Mouse (Mus musculus): ENCODE results near the gene Bckdha. TPM values are rescaled to one million over a fixed set of nuclear protein-coding genes. Genes with fewer than 3 reads are reported as not detected.

The Bckdha gene
- polyA plus RNA-seq, 1 experiment from 2014 or later, result 39.2 TPM

DNA sequence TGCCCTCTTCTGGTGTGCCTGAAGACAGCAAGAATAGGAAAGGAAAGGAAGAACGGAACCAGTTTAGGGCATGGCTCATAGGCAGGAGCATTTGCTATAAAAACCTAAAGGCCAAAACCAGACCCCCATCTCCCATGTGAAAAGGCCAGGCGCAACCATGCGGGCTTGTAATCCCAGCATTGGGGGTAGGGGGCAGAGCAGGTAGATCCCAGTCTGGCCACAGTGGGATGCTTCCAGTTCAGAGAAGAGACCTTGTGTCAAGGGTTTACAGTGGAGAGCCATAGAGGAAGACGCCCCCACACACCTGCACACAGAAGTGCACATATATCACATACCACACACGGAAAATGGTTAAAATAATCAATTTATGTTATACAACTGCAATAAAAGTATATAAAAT is 44.7 kb downstream of the Bckdha start:
- no peak overlapping the region for H3K4me2 ChIP-seq (ENCODE audit: low read depth, low read length)
- H3K27ac ChIP-seq (ENCODE audit: low read depth, low read length), result no peak overlapping the region
- H3K9me3 ChIP-seq (ENCODE audit: control insufficient read depth, low read length), result no peaks in the 10 kb centered on the region
- 90% methylated on average over 5 of the region's 5 CpGs for WGBS
- H3K4me3 ChIP-seq (ENCODE audit: low read depth, low read length), result no peak overlapping the region
- no peaks in the 10 kb centered on the region for H3K4me1 ChIP-seq (ENCODE audit: control insufficient read depth, insufficient read depth, low read length)
- ATAC-seq (ENCODE audit: low read depth), result no peak
- H3K36me3 ChIP-seq (ENCODE audit: control insufficient read depth, insufficient read depth, low read length), result no peaks in the 10 kb centered on the region
- H3K27me3 ChIP-seq (ENCODE audit: control insufficient read depth, insufficient read depth, low read length), result no peaks in the 10 kb centered on the region
- H3K9ac ChIP-seq (replicated peaks; ENCODE audit: low read depth, low read length), result no peak overlapping the region

DNA sequence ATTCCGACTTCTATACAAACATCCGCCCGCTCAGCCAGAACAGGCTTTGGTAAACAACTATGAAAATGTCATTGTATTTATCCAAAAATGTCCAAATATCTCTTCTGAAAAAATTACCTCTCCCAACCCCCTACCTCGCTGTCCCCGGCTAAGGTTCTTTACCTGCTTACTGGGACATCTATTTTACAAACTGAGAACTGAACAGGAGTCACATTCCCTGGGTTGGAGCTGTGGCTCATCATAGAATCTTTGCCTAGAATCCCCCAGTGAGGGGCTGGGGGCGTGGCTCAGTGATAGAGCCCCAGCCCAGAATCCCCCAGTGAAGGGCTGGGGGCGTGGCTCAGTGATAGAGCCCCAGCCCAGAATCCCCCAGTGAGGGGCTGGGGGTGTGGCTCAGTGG is 47.3 kb downstream of the Bckdha start:
- Histone ChIP-seq H3K27me3 (ENCODE audit: control insufficient read depth, insufficient read depth, low read length) (no peaks in the 10 kb centered on the region), H3K4me1 (ENCODE audit: control insufficient read depth, insufficient read depth, low read length) (no peaks in the 10 kb centered on the region)
- 50% methylated on average over 7 of the region's 7 CpGs for WGBS

DNA sequence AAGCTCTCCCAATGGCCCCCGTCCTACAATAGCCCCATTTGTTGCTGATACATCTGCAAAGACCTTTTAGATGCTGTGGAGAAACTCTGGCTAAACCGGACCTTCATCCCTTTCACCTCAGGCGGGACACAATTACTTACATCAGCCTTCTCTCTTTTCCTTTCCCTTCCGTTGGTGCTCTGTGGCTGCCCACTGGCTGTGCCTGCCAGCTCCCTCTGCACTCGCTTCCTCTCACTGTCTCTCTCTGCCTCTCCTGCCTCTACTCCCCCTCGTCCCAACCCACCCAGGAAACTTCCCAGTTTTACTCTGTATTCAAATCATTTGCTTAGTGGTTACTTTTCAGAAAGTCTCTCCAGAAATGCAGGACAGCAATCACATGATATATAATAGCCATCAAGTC is 48.7 kb downstream of the Bckdha start:
- no peaks in the 10 kb centered on the region for H3K36me3 ChIP-seq (ENCODE audit: control insufficient read depth, insufficient read depth, low read length)
- H3K27me3 ChIP-seq (ENCODE audit: control insufficient read depth, insufficient read depth, low read length), result no peaks in the 10 kb centered on the region
- H3K4me3 ChIP-seq (ENCODE audit: low read depth, low read length), result no peak overlapping the region
- no peaks in the 10 kb centered on the region for H3K4me1 ChIP-seq (ENCODE audit: control insufficient read depth, insufficient read depth, low read length)
- H3K4me2 ChIP-seq (ENCODE audit: low read depth, low read length), result no peak overlapping the region
- H3K9me3 ChIP-seq (ENCODE audit: control insufficient read depth, low read length), result no peaks in the 10 kb centered on the region
- H3K27ac ChIP-seq (ENCODE audit: low read depth, low read length), result no peak overlapping the region
- ATAC-seq (ENCODE audit: low read depth), result no peak
- no peak overlapping the region for H3K9ac ChIP-seq (replicated peaks; ENCODE audit: low read depth, low read length)
- WGBS, result 49% methylated on average over 6 of the region's 6 CpGs

More for the DNA sequence above, 47.3 kb downstream of the Bckdha start:
- Histone ChIP-seq H3K4me2 (ENCODE audit: low read depth, low read length) (no peak overlapping the region), H3K27ac (ENCODE audit: low read depth, low read length) (no peak overlapping the region), H3K4me3 (ENCODE audit: low read depth, low read length) (no peak overlapping the region), H3K9ac (replicated peaks; ENCODE audit: low read depth, low read length) (no peak overlapping the region), H3K36me3 (ENCODE audit: control insufficient read depth, insufficient read depth, low read length) (no peaks in the 10 kb centered on the region), H3K9me3 (ENCODE audit: control insufficient read depth, low read length) (no peaks in the 10 kb centered on the region)
- no peak for ATAC-seq (ENCODE audit: low read depth)

DNA sequence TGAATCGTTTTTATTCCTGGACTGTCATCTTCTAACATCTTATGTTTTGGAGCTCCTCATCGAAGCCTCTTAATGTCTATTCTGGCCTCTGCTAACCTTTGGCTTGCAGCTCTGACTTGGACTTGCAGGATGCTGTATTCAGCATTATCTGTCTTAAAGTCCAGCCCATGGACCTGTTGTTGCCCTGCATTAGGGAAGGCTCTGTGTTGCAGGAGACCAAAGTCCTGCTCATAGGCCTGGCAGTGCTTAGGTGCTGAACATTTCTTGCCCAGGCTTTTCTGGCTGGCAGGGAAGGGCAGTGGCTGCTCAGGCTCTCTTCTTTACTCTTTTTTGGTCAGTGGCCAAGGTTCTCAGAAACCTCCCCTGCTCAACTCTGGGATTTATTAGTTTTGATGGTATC is 51.6 kb downstream of the Bckdha start:
- Histone ChIP-seq H3K36me3 (ENCODE audit: control insufficient read depth, insufficient read depth, low read length) (no peaks in the 10 kb centered on the region), H3K4me2 (ENCODE audit: low read depth, low read length) (no peak overlapping the region), H3K9me3 (ENCODE audit: control insufficient read depth, low read length) (no peaks in the 10 kb centered on the region), H3K9ac (replicated peaks; ENCODE audit: low read depth, low read length) (no peak overlapping the region), H3K4me1 (ENCODE audit: control insufficient read depth, insufficient read depth, low read length) (no peaks in the 10 kb centered on the region), H3K27ac (ENCODE audit: low read depth, low read length) (no peak overlapping the region), H3K4me3 (ENCODE audit: low read depth, low read length) (no peak overlapping the region), H3K27me3 (ENCODE audit: control insufficient read depth, insufficient read depth, low read length) (no peaks in the 10 kb centered on the region)
- no peak for ATAC-seq (ENCODE audit: low read depth)
- 80% methylated on average over 2 of the region's 2 CpGs for WGBS

DNA sequence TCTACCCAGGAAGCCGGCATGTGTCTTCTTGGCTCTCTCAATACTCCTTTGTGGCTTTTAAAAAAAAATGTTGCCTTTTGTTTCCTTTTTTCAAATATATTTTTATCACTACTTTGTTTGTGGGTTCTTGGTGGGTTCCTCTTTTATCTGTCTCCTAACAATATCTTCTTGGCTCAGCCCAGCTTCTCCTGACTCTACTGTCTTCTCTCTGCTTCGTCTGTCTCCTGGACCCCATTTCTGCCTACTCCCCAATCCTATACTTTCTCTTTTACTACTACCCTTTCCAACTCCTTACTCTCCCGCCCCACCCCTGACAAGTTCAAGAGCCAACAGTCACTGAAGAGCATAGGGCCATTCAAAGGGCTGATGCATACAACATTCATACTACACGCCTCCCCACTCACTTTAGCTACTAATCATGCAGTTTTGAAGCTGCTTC is 52.1 kb downstream of the Bckdha start:
- WGBS, result 91% methylated on average over 4 of the region's 4 CpGs
- Histone ChIP-seq H3K36me3 (ENCODE audit: control insufficient read depth, insufficient read depth, low read length) (no peaks in the 10 kb centered on the region), H3K27me3 (ENCODE audit: control insufficient read depth, insufficient read depth, low read length) (no peaks in the 10 kb centered on the region)

DNA sequence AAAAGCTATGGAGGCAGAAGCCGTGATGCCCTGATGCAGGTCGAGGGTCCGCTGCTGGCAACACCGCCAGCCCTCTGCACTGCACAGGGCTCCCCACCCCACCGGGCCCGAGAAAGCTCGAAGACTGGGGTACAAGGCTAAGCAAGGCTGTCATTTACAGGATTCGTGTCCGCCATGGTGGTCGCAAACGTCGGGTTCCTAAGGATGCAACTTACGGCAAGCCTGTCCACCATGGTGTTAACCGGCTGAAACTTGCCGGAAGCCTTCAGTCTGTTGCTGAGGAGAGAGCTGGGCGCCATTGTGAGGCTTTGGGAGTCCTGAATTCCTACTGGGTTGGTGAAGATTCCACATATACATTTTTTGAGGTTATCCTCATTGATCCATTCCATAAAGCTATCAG is 57.4 kb downstream of the Bckdha start:
- Histone ChIP-seq H3K36me3 (ENCODE audit: control insufficient read depth, insufficient read depth, low read length) (no peaks in the 10 kb centered on the region), H3K9ac (replicated peaks; ENCODE audit: low read depth, low read length) (no peak overlapping the region), H3K4me3 (ENCODE audit: low read depth, low read length) (no peak overlapping the region), H3K4me2 (ENCODE audit: low read depth, low read length) (no peak overlapping the region), H3K27ac (ENCODE audit: low read depth, low read length) (no peak overlapping the region), H3K27me3 (ENCODE audit: control insufficient read depth, insufficient read depth, low read length) (no peaks in the 10 kb centered on the region), H3K9me3 (ENCODE audit: control insufficient read depth, low read length) (no peaks in the 10 kb centered on the region), H3K4me1 (ENCODE audit: control insufficient read depth, insufficient read depth, low read length) (no peaks in the 10 kb centered on the region)
- no peak for ATAC-seq (ENCODE audit: low read depth)
- WGBS, result 90% methylated on average over 16 of the region's 16 CpGs

More for the DNA sequence above, 52.1 kb downstream of the Bckdha start:
- no peak for ATAC-seq (ENCODE audit: low read depth)
- H3K4me3 ChIP-seq (ENCODE audit: low read depth, low read length), result no peak overlapping the region
- no peaks in the 10 kb centered on the region for H3K9me3 ChIP-seq (ENCODE audit: control insufficient read depth, low read length)
- H3K9ac ChIP-seq (replicated peaks; ENCODE audit: low read depth, low read length), result no peak overlapping the region
- H3K4me2 ChIP-seq (ENCODE audit: low read depth, low read length), result no peak overlapping the region
- no peaks in the 10 kb centered on the region for H3K4me1 ChIP-seq (ENCODE audit: control insufficient read depth, insufficient read depth, low read length)
- no peak overlapping the region for H3K27ac ChIP-seq (ENCODE audit: low read depth, low read length)

DNA sequence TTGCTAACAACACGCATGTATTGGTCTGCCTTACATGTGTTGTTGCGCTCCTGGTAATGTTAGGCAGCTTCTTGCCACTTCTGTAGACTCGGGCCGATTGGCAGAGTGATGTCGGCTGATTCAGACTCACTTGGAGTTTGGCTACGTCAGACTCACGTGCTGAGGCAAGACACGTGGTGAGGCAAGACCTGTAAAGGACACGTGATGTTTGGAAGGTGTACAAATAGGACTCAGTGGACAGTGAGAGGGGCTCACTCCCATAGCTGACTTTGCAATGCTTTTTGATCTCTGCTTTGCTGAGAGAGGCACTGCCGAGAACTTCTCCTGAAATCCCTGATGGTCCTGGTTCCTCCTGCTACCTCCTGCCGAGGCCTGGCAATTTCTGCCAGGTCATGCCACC is 58.1 kb downstream of the Bckdha start:
- H3K36me3 ChIP-seq (ENCODE audit: control insufficient read depth, insufficient read depth, low read length), result no peaks in the 10 kb centered on the region
- H3K4me3 ChIP-seq (ENCODE audit: low read depth, low read length), result no peak overlapping the region
- H3K27ac ChIP-seq (ENCODE audit: low read depth, low read length), result no peak overlapping the region
- H3K9me3 ChIP-seq (ENCODE audit: control insufficient read depth, low read length), result no peaks in the 10 kb centered on the region
- 90% methylated on average over 11 of the region's 11 CpGs for WGBS
- no peaks in the 10 kb centered on the region for H3K27me3 ChIP-seq (ENCODE audit: control insufficient read depth, insufficient read depth, low read length)
- ATAC-seq (ENCODE audit: low read depth), result no peak
- H3K4me1 ChIP-seq (ENCODE audit: control insufficient read depth, insufficient read depth, low read length), result no peaks in the 10 kb centered on the region
- H3K9ac ChIP-seq (replicated peaks; ENCODE audit: low read depth, low read length), result no peak overlapping the region
- no peak overlapping the region for H3K4me2 ChIP-seq (ENCODE audit: low read depth, low read length)

DNA sequence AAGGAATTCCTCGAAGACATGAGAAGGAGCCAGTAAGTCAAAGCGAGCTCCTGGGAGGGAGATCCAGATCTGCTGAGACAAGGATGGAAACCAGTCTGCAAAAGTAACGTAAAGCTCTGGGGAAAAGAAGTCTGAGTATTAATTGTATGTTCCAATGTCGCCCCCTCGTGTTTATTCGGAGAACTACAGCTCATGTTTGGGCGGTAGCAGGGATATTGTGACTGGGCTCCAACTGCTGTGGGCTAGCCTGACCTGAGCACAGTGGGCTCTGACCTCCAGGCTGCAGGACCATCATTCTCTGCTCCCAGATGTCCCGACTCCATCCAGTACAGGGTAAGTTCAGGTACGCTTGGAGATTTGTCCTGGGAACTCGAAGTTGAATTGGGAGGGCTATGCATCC is 59.1 kb downstream of the Bckdha start:
- WGBS, result 14% methylated on average over 10 of the region's 10 CpGs
- ATAC-seq (ENCODE audit: low read depth), result no peak
- Histone ChIP-seq H3K4me3 (ENCODE audit: low read depth, low read length) (no peak overlapping the region), H3K36me3 (ENCODE audit: control insufficient read depth, insufficient read depth, low read length) (no peaks in the 10 kb centered on the region), H3K9ac (replicated peaks; ENCODE audit: low read depth, low read length) (no peak overlapping the region), H3K27me3 (ENCODE audit: control insufficient read depth, insufficient read depth, low read length) (no peaks in the 10 kb centered on the region), H3K9me3 (ENCODE audit: control insufficient read depth, low read length) (no peaks in the 10 kb centered on the region), H3K4me1 (ENCODE audit: control insufficient read depth, insufficient read depth, low read length) (no peaks in the 10 kb centered on the region), H3K4me2 (ENCODE audit: low read depth, low read length) (no peak overlapping the region), H3K27ac (ENCODE audit: low read depth, low read length) (no peak overlapping the region)

DNA sequence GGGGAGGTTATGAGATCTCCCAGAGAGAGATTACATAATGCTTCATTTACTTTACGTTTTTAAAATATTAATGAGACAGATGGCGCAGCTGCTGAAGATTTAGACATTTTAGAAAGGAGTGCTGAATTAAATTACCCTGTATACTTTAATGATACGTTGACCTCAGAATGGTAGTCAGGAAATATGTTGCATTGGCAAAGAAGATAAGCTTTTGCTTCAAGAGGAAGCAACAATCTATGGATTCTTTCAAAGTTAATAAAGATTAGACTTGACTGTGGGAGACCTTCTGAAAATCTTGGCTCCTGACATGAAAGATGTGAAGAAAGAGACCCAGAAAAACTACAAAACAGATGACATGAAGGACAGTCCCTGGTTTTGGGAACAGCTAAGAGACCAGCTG is 64.9 kb downstream of the Bckdha start:
- no peaks in the 10 kb centered on the region for H3K36me3 ChIP-seq (ENCODE audit: control insufficient read depth, insufficient read depth, low read length)
- H3K4me1 ChIP-seq (ENCODE audit: control insufficient read depth, insufficient read depth, low read length), result no peaks in the 10 kb centered on the region
- H3K4me3 ChIP-seq (ENCODE audit: low read depth, low read length), result no peak overlapping the region
- H3K27me3 ChIP-seq (ENCODE audit: control insufficient read depth, insufficient read depth, low read length), result no peaks in the 10 kb centered on the region
- WGBS, result 58% methylated on average over 3 of the region's 3 CpGs
- H3K4me2 ChIP-seq (ENCODE audit: low read depth, low read length), result no peak overlapping the region
- H3K9ac ChIP-seq (replicated peaks; ENCODE audit: low read depth, low read length), result no peak overlapping the region
- H3K9me3 ChIP-seq (ENCODE audit: control insufficient read depth, low read length), result no peaks in the 10 kb centered on the region
- ATAC-seq (ENCODE audit: low read depth), result no peak
- no peak overlapping the region for H3K27ac ChIP-seq (ENCODE audit: low read depth, low read length)

DNA sequence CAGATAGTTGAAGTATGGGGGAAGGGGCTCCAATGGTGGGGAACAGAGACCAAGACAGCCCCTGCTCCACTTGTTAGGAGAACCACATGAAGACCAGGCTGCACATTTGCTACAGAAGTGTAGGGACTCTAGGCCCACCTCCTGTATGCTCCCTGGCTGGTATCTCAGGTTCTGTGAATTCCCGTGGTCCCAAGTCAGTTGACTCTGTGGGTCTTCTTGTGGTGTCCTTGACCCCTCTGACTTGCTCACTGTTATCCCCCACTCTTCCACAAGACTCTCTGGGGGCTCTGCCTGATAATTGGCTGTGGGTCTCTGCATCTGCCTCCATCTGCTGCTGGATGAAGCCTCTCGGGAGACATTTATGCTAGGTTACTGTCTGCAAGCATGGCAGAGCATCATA is 67.6 kb downstream of the Bckdha start:
- ATAC-seq (ENCODE audit: low read depth), result no peak
- no peak overlapping the region for H3K4me3 ChIP-seq (ENCODE audit: low read depth, low read length)
- H3K4me1 ChIP-seq (ENCODE audit: control insufficient read depth, insufficient read depth, low read length), result no peaks in the 10 kb centered on the region
- no peaks in the 10 kb centered on the region for H3K9me3 ChIP-seq (ENCODE audit: control insufficient read depth, low read length)
- no peak overlapping the region for H3K27ac ChIP-seq (ENCODE audit: low read depth, low read length)
- H3K27me3 ChIP-seq (ENCODE audit: control insufficient read depth, insufficient read depth, low read length), result no peaks in the 10 kb centered on the region
- H3K4me2 ChIP-seq (ENCODE audit: low read depth, low read length), result no peak overlapping the region
- WGBS, result 85% methylated on average over 2 of the region's 2 CpGs
- H3K36me3 ChIP-seq (ENCODE audit: control insufficient read depth, insufficient read depth, low read length), result no peaks in the 10 kb centered on the region
- no peak overlapping the region for H3K9ac ChIP-seq (replicated peaks; ENCODE audit: low read depth, low read length)
